1 mouse cellular context compared by ENCODE assay signal in genomic region chr4:108835496-108835895, GRCm38 (mm10).
TF ChIP-seq lines count a peak whose summit lies in the region.

No protein-coding gene starts in this region.

TF ChIP-seq in CH12.LX, 34 proteins besides CTCF, POLR2A, EP300 and RAD21 (continued from another document):
- TF ChIP-seq E2F4 (IDR thresholded peaks at IDR 0.05; ENCODE audit: insufficient replicate concordance, low read depth, low read length) (no peak), MAFK (IDR thresholded peaks at IDR 0.05; ENCODE audit: insufficient replicate concordance, low read length) (no peak), BHLHE40 (IDR thresholded peaks at IDR 0.05; ENCODE audit: low read depth, low read length) (no peak), MXI1 (IDR thresholded peaks at IDR 0.05; ENCODE audit: low read depth, low read length) (no peak), USF2 (conservative IDR thresholded peaks at IDR 0.05; ENCODE audit: low read depth, low read length) (no peak), ZKSCAN1 (IDR thresholded peaks at IDR 0.05; ENCODE audit: borderline replicate concordance, low read depth, low read length) (no peak), ZC3H11A (IDR thresholded peaks at IDR 0.05; ENCODE audit: low read depth, low read length) (no peak)
TF ChIP-seq in CH12.LX: peak in this region for 0.
